Mouse (Mus musculus): ENCODE measurements at regions not wholly inside any gene's neighbourhood (a gene's known extent, or its start where the extent isn't known, plus 50 kb on each side); places are given as distances from the start of the nearest gene placed in this dataset.

GRCm38 (mm10) chr3:38194001-38194400 is 290.6 kb downstream of the Ankrd50 start:
- H3K9ac ChIP-seq = no peak overlapping the region
- no peaks in the 10 kb centered on the region for H3K27me3 ChIP-seq (ENCODE audit: insufficient read depth, low read length)
- no peaks in the 10 kb centered on the region for H3K36me3 ChIP-seq (ENCODE audit: insufficient read depth)
- H3K4me3 ChIP-seq (ENCODE audit: low read depth, low read length) = no peak overlapping the region
- no peak for TF ChIP-seq CTCF (IDR thresholded peaks at IDR 0.05; ENCODE audit: low read depth)
- no peak overlapping the region for H3K27ac ChIP-seq (ENCODE audit: low read depth, low read length)
- H3K4me2 ChIP-seq (ENCODE audit: low read depth) = no peak overlapping the region
- no peaks in the 10 kb centered on the region for H3K9me3 ChIP-seq (ENCODE audit: low read length)
- DNase-seq (no peak), ATAC-seq (no peak)
- WGBS = 68% methylated on average over 4 of the region's 4 CpGs
- no peaks in the 10 kb centered on the region for H3K4me1 ChIP-seq (ENCODE audit: insufficient read depth)

- TF ChIP-seq CTCF (IDR thresholded peaks at IDR 0.05; ENCODE audit: low read depth) = no peak
- H3K4me3 ChIP-seq (ENCODE audit: low read depth, low read length) = no peak overlapping the region
- no peak for DNase-seq
- H3K27ac ChIP-seq (ENCODE audit: low read depth, low read length) = no peak overlapping the region
- no peak for ATAC-seq
- no peaks in the 10 kb centered on the region for H3K9me3 ChIP-seq (ENCODE audit: low read length)
- H3K27me3 ChIP-seq (ENCODE audit: insufficient read depth, low read length) = no peaks in the 10 kb centered on the region
- H3K36me3 ChIP-seq (ENCODE audit: insufficient read depth) = no peaks in the 10 kb centered on the region
- no peaks in the 10 kb centered on the region for H3K4me1 ChIP-seq (ENCODE audit: insufficient read depth)
- no peak overlapping the region for H3K4me2 ChIP-seq (ENCODE audit: low read depth)
- WGBS = 91% methylated on average over 3 of the region's 3 CpGs
- no peak overlapping the region for H3K9ac ChIP-seq
Observed at GRCm38 (mm10) chr3:38187406-38187896, 297.2 kb downstream of the Ankrd50 start.

GRCm38 (mm10) chr3:38186503-38186902 is 298.1 kb downstream of the Ankrd50 start:
- Histone ChIP-seq H3K4me2 (ENCODE audit: low read depth) (no peak overlapping the region), H3K4me3 (ENCODE audit: low read depth, low read length) (no peak overlapping the region), H3K27ac (ENCODE audit: low read depth, low read length) (no peak overlapping the region), H3K36me3 (ENCODE audit: insufficient read depth) (no peaks in the 10 kb centered on the region), H3K27me3 (ENCODE audit: insufficient read depth, low read length) (no peaks in the 10 kb centered on the region), H3K4me1 (ENCODE audit: insufficient read depth) (no peaks in the 10 kb centered on the region), H3K9me3 (ENCODE audit: low read length) (no peaks in the 10 kb centered on the region), H3K9ac (no peak overlapping the region)
- DNase-seq (no peak), ATAC-seq (no peak)
- no peak for TF ChIP-seq CTCF (IDR thresholded peaks at IDR 0.05; ENCODE audit: low read depth)
- WGBS = 91% methylated on average over 1 of the region's 1 CpGs

GRCm38 (mm10) chr3:38178295-38178694 is 306.3 kb downstream of the Ankrd50 start:
- Histone ChIP-seq H3K9ac (no peak overlapping the region), H3K27me3 (ENCODE audit: insufficient read depth, low read length) (no peaks in the 10 kb centered on the region), H3K9me3 (ENCODE audit: low read length) (no peaks in the 10 kb centered on the region), H3K36me3 (ENCODE audit: insufficient read depth) (no peaks in the 10 kb centered on the region), H3K4me3 (ENCODE audit: low read depth, low read length) (no peak overlapping the region), H3K27ac (ENCODE audit: low read depth, low read length) (no peak overlapping the region), H3K4me1 (ENCODE audit: insufficient read depth) (no peaks in the 10 kb centered on the region), H3K4me2 (ENCODE audit: low read depth) (no peak overlapping the region)
- DNase-seq = no peak
- no peak for TF ChIP-seq CTCF (IDR thresholded peaks at IDR 0.05; ENCODE audit: low read depth)
- no peak for ATAC-seq

- 88% methylated on average over 12 of the region's 12 CpGs for WGBS
- H3K9ac ChIP-seq = no peak overlapping the region
- DNase-seq (no peak), ATAC-seq (no peak)
- no peaks in the 10 kb centered on the region for H3K9me3 ChIP-seq (ENCODE audit: low read length)
- H3K36me3 ChIP-seq (ENCODE audit: insufficient read depth) = no peaks in the 10 kb centered on the region
- no peak overlapping the region for H3K27ac ChIP-seq (ENCODE audit: low read depth, low read length)
- TF ChIP-seq CTCF (IDR thresholded peaks at IDR 0.05; ENCODE audit: low read depth) = no peak
- no peak overlapping the region for H3K4me3 ChIP-seq (ENCODE audit: low read depth, low read length)
- H3K4me2 ChIP-seq (ENCODE audit: low read depth) = no peak overlapping the region
- H3K4me1 ChIP-seq (ENCODE audit: insufficient read depth) = no peaks in the 10 kb centered on the region
- no peaks in the 10 kb centered on the region for H3K27me3 ChIP-seq (ENCODE audit: insufficient read depth, low read length)
Observed at GRCm38 (mm10) chr3:38175946-38176345, 308.7 kb downstream of the Ankrd50 start.

- no peak for TF ChIP-seq CTCF (IDR thresholded peaks at IDR 0.05; ENCODE audit: low read depth)
- WGBS = 70% methylated on average over 8 of the region's 8 CpGs
- DNase-seq = no peak
- H3K27me3 ChIP-seq (ENCODE audit: insufficient read depth, low read length) = no peaks in the 10 kb centered on the region
- H3K9ac ChIP-seq = no peak overlapping the region
- H3K4me2 ChIP-seq (ENCODE audit: low read depth) = no peak overlapping the region
- no peaks in the 10 kb centered on the region for H3K4me1 ChIP-seq (ENCODE audit: insufficient read depth)
- no peak overlapping the region for H3K27ac ChIP-seq (ENCODE audit: low read depth, low read length)
- ATAC-seq = no peak
- H3K9me3 ChIP-seq (ENCODE audit: low read length) = no peaks in the 10 kb centered on the region
- H3K4me3 ChIP-seq (ENCODE audit: low read depth, low read length) = no peak overlapping the region
- no peaks in the 10 kb centered on the region for H3K36me3 ChIP-seq (ENCODE audit: insufficient read depth)
Observed at GRCm38 (mm10) chr3:38174735-38175280, 309.8 kb downstream of the Ankrd50 start.

- WGBS = 93% methylated on average over 1 of the region's 1 CpGs
- Histone ChIP-seq H3K4me3 (ENCODE audit: low read depth, low read length) (no peak overlapping the region), H3K36me3 (ENCODE audit: insufficient read depth) (no peaks in the 10 kb centered on the region), H3K27ac (ENCODE audit: low read depth, low read length) (no peak overlapping the region), H3K9ac (no peak overlapping the region), H3K4me2 (ENCODE audit: low read depth) (no peak overlapping the region), H3K4me1 (ENCODE audit: insufficient read depth) (no peaks in the 10 kb centered on the region), H3K27me3 (ENCODE audit: insufficient read depth, low read length) (no peaks in the 10 kb centered on the region), H3K9me3 (ENCODE audit: low read length) (no peaks in the 10 kb centered on the region)
- no peak for TF ChIP-seq CTCF (IDR thresholded peaks at IDR 0.05; ENCODE audit: low read depth)
- ATAC-seq (no peak), DNase-seq (no peak)
Observed at GRCm38 (mm10) chr3:38152408-38152807, 332.2 kb downstream of the Ankrd50 start.
